Mouse (Mus musculus) stomach, postnatal 0 days (tissue): Measurements from ENCODE around the gene Tmem33. TPM values are rescaled to one million over a fixed set of nuclear protein-coding genes. Genes with fewer than 3 reads are reported as not detected.

Experiments used
- ATAC-seq: fragments of 200-750 bp; cut with Nextera tagmentation; 2 replicates; pipeline ENCODE4 v1.8.0; 2017; ENCODE audit not compliant: low FRiP score, low TSS enrichment
- DNase-seq: peaks from one replicate; pipeline ENCODE4 v3.0.0-alpha.2; 2016; ENCODE audit warnings: low spot score
- H3K27ac ChIP-seq: fragments of 300-500 bp; sonication (generic); replicated peaks from 2 replicates; pipeline ENCODE4 v1.5.1; 2014; ENCODE audit warnings: mild to moderate bottlenecking, control low read depth
- H3K27me3 ChIP-seq: fragments of 300-500 bp; sonication (generic); 2 replicates; pipeline ENCODE4 v1.6.1; 2014; ENCODE audit warnings: low read length; ENCODE audit not compliant: control insufficient read depth, insufficient read depth
- H3K36me3 ChIP-seq: fragments of 300-500 bp; sonication (generic); 2 replicates; pipeline ENCODE4 v1.6.1; 2014; ENCODE audit warnings: low read length, mixed read lengths; ENCODE audit not compliant: control insufficient read depth, insufficient read depth
- H3K4me1 ChIP-seq: fragments of 300-500 bp; sonication (generic); replicated peaks from 2 replicates; pipeline ENCODE4 v1.6.1; 2014; ENCODE audit warnings: antibody characterized with exemption; ENCODE audit not compliant: control insufficient read depth, insufficient read depth
- H3K4me2 ChIP-seq: fragments of 300-500 bp; sonication (generic); replicated peaks from 2 replicates; pipeline ENCODE4 v1.6.1; 2014; ENCODE audit warnings: low read depth, mild to moderate bottlenecking, control low read depth, moderate library complexity
- H3K4me3 ChIP-seq: fragments of 300-500 bp; sonication (generic); 2 replicates; pipeline ENCODE4 v1.5.1; 2014; ENCODE audit warnings: low read depth, low read length, control low read depth
- H3K9ac ChIP-seq: fragments of 300-500 bp; sonication (generic); 2 replicates; pipeline ENCODE4 v1.6.1; 2014; ENCODE audit warnings: mild to moderate bottlenecking, low read length, control low read depth, mixed read lengths
- H3K9me3 ChIP-seq: fragments of 300-500 bp; sonication (generic); 2 replicates; pipeline ENCODE4 v1.6.1; 2016; ENCODE audit warnings: low read length; ENCODE audit not compliant: control insufficient read depth
- CTCF ChIP-seq: IDR thresholded peaks from 2 replicates; pipeline ENCODE4 v1.5.1; 2016; ENCODE audit warnings: antibody characterized with exemption, low read depth, mild to moderate bottlenecking, moderate library complexity
- EP300 ChIP-seq: optimal IDR thresholded peaks from 2 replicates; pipeline ENCODE3; 2016; ENCODE audit warnings: antibody characterized with exemption
- WGBS: fragments of 180-500 bp; shearing (Covaris S2); extraction: QIAGEN DNeasy Blood & Tissue Kit; methylation state at CpG from one replicate; pipeline ENCODE4 v1.1.7; 2014; 5-methylcytosine and 5-hydroxymethylcytosine counted together
- polyA plus RNA-seq: library from polyadenylated mRNA; unstranded; fragments of >200 nt; fragmentation: Nextera tagmentation; extraction: Ambion mirVana; gene quantifications from 2 replicates; pipeline ENCODE4 v1.2.1, GENCODE M21; 2015

Tmem33 gene
- polyA plus RNA-seq, 1 experiment from 2014 or later = 106 TPM

GRCm38 (mm10) chr5:67221901-67222300 lies 38.5 kb upstream of the Tmem33 start:
- Histone ChIP-seq H3K27ac (no peak overlapping the region), H3K9me3 (no peaks in the 10 kb centered on the region), H3K4me1 (no peaks in the 10 kb centered on the region), H3K4me2 (no peak overlapping the region), H3K36me3 (no peaks in the 10 kb centered on the region), H3K9ac (no peak overlapping the region), H3K4me3 (no peak overlapping the region), H3K27me3 (peaks cover 13% of the 10 kb centered on the region; the same call in 1 of the 2 replicates)
- TF ChIP-seq CTCF = no peak
- TF ChIP-seq EP300 = no peak
- WGBS = 6% methylated on average over 6 of the region's 6 CpGs
- no peak for DNase-seq
- ATAC-seq = no peak

- WGBS = 2% methylated on average over 44 of the region's 44 CpGs
- Histone ChIP-seq H3K4me1 (no peaks in the 10 kb centered on the region), H3K9ac (no peak overlapping the region), H3K27me3 (peaks cover 13% of the 10 kb centered on the region; the same call in 1 of the 2 replicates), H3K4me2 (peak overlapping the region; percentile 42), H3K4me3 (peak overlapping the region; percentile 26), H3K27ac (no peak overlapping the region), H3K9me3 (no peaks in the 10 kb centered on the region), H3K36me3 (no peaks in the 10 kb centered on the region)
- peak; percentile 15; the same call in 1 of the 2 replicates for ATAC-seq
- no peak for DNase-seq
- TF ChIP-seq CTCF = no peak
- TF ChIP-seq EP300 = no peak
These were observed 37.6 kb upstream of the Tmem33 start for GRCm38 (mm10) chr5:67222440-67223390.

DNA sequence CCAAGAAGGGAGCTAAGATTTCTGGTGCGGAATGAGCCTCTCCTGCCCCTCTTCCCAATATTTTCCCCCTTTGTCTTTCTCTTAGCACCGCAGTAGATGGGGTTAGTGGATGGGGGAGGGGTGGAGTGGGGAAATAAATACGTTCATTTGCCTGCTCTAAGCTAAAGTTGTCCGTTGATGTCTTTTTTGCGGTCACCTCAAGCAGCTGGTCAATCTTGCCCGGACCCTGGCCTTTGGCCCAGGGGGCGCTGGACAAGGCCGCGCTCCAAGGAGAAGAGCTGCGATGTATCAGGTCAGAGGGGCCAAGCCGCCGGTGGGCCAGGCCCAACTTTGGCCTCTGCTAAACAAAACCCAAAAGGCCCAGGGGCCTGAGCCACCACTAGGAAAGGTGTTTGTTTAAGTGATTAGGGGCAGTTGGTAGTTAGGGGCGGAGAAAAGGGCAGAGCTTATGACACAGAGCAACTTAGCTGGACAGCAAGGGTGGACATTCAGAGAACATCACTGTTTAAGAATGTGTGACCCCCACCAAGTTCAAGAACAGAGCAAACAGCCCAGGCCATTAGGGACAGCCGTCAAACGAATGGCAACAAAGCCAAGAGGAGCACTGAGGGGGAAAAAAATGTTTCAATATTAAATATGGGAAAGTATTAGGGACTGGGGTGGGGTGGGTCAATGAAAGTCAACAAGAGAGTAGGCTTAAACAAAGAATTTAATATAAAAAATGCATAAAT lies 36.8 kb upstream of the Tmem33 start:
- Histone ChIP-seq H3K4me1 (no peaks in the 10 kb centered on the region), H3K4me2 (no peak overlapping the region), H3K36me3 (no peaks in the 10 kb centered on the region), H3K27me3 (peaks cover 16% of the 10 kb centered on the region; the same call in 1 of the 2 replicates), H3K9ac (no peak overlapping the region), H3K9me3 (no peaks in the 10 kb centered on the region), H3K4me3 (no peak overlapping the region), H3K27ac (0 out of 2 replicates have a peak overlapping the region, but pooled peaks have one; percentile 45)
- TF ChIP-seq EP300 (no peak), CTCF (no peak)
- DNase-seq (no peak), ATAC-seq (no peak)
- WGBS = 8% methylated on average over 15 of the region's 15 CpGs

DNA sequence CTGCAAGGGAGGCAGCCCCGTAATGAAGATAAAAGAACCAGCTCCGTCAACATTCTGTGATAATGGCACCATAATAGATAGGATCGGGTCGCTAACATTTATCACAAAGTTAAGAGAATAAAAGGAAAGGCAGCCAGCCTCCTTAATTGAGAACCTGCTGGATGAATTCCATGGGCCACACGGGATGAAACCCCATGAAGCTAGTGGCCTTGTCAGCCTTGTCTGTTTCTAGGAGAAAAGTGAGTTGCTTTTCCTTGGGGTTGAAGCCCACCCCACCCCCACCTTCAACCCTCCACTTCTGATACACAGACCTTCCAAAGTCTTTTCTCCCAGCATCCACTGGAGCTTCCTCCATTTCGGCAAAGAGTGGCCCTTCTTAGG lies 36.3 kb upstream of the Tmem33 start:
- Histone ChIP-seq H3K27ac (no peak overlapping the region), H3K27me3 (peaks cover 18% of the 10 kb centered on the region; the same call in 1 of the 2 replicates), H3K9me3 (no peaks in the 10 kb centered on the region), H3K9ac (no peak overlapping the region), H3K4me2 (no peak overlapping the region), H3K4me1 (no peaks in the 10 kb centered on the region), H3K4me3 (no peak overlapping the region), H3K36me3 (no peaks in the 10 kb centered on the region)
- DNase-seq (no peak), ATAC-seq (no peak)
- WGBS = 15% methylated on average over 6 of the region's 6 CpGs
- TF ChIP-seq CTCF (no peak), EP300 (no peak)

GRCm38 (mm10) chr5:67225758-67226157 lies 34.6 kb upstream of the Tmem33 start:
- H3K36me3 ChIP-seq = no peaks in the 10 kb centered on the region
- 49% methylated on average over 7 of the region's 7 CpGs for WGBS
- ATAC-seq (no peak), DNase-seq (no peak)
- no peaks in the 10 kb centered on the region for H3K9me3 ChIP-seq
- no peaks in the 10 kb centered on the region for H3K4me1 ChIP-seq
- H3K4me3 ChIP-seq = no peak overlapping the region
- H3K9ac ChIP-seq = no peak overlapping the region
- TF ChIP-seq EP300 (no peak), CTCF (no peak)
- no peak overlapping the region for H3K4me2 ChIP-seq
- peaks cover 20% of the 10 kb centered on the region; the same call in 1 of the 2 replicates for H3K27me3 ChIP-seq
- H3K27ac ChIP-seq = no peak overlapping the region
